Mouse (Mus musculus) frontal cortex, postnatal 10 days (tissue): ENCODE measurements at regions not wholly inside any gene's neighbourhood (a gene's known extent, or its start where the extent isn't known, plus 50 kb on each side); places are given as distances from the start of the nearest gene placed in this dataset.

Source experiments
- DNase-seq, 2 experiments: peaks; one replicate each; pipeline ENCODE4 v3.0.0; 2022; ENCODE audit warnings: low spot score in 2 of 2, mixed read lengths in 1 of 2

DNA sequence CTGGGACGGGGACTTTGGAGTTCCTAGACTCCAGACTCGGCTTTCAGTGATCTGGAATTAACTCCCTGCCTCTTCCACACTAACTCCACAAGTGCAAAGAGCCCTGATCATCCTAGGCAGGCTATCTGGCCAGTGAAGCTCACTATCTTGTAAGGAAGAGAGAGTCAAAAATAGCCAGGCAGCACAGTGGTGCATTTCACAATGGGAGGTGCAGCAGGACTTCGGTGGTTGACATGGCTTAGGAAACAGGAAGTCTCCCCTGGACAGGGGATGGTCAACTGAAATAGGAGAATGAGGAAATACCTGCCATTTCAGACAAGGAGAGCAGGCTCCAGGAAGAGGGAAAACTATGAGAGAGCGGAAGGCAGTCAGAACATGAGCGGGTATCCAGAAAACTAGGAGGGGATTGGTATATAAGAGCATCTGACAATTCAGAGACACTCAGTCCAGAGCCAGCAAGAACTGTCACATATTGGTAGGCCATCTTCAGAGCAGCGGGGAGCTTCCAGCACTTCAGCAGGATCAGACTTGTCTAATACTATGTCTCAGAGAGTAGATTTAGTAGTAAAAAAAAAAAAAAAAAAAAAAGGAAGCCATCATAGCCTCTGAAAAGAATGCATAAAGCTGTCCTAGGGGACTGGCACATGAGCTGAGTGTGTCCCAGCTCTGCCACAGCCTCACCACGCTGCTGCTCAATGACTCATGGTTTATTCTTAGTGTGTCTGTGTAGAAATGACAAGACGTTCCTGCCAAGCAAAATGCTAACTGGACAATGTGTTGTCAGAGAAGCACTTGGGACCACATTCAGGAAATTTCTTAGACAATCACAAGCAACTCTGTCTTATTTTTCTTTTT lies 184.5 kb upstream of the Cpeb2 start:
- peak in 1 of 2 experiments; percentile 10 for DNase-seq

DNA sequence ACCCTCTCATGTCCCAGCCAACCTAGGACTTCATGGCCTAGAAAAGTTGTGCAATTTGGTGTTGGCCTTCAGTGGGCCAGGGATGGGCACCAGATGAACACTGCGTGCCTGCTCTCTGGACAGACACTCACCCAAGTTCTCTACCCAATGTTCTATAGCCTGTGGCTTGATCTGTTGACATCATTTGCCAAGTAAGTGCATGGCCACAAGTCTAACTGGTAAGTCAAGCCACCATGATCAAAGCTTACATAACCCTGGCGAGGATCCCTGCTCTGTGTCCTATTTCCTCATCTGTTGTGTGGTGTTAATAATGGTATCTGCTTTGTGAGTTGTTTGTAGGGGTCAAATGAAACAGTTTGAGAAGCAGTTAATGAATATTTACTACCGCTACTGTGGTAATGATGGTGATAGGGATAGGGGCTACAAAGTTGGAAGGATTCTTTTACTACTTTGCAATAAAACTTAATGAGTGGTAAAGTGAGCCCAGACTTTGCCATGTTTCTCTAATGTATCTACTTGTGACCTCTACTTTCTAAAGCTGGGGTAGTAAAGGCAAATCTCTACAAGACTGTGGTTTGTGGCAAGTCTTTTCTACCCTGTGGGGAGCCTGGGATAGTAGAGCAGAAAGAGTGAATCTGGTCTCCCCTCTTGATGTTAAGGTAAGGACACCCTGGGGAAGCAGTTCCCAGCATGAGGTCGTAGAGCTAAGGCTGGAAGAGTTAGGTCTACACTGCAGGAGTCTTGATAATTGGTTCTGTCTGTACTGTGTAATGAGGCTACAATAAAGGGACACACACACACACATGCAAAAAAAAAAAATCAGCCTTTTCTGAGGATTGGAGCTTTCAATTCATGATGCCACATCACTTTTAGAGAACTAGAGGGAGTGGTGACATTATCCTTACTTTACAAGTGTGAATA lies 183.3 kb upstream of the Cpeb2 start:
- no peak for DNase-seq

DNA sequence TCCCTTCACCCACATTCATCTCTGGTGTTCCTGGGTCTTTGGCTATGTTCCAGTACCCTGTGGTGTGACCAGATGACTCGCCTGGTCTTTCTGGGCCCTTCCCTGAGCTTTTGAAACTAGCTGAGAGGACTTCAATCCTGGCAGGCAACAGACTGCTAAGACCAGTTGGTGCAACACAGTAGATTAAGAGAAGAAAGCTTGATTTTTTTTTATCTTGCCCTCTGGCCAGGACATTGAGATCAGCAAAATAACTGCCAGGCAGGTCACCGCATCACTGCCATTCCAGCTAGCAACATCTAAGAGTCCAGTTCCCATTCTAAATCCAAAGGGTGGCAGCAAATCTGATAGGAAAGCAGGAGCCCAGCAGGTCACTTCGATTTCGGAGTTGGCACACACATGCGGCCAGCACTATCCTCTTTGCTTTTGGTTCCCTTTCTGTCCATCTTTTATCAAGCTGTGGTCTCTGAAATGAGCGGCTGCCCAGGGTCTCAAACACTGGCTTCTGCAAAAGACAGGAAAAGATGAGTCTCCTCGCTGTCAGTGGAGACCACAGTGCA lies 181.9 kb upstream of the Cpeb2 start:
- no peak for DNase-seq

DNA sequence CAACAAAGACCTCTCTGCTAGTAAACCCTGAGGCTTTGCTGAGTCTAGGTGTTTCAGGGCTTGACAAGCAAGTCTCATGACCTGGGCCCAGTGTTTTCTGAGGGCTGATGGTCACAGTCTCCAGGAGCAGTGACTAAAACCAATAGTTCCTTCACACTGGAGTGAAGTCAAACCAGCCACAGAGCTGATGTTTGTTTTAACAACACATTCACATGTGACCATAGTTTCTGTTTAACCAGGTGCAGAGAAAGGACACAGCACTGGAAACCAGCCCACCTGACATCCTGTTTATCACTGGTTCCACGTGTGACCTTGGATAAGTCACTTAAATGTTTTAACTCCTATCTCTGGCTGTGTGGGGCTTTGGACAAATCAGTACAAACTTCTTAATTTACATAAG lies 180.3 kb upstream of the Cpeb2 start:
- DNase-seq = no peak

DNA sequence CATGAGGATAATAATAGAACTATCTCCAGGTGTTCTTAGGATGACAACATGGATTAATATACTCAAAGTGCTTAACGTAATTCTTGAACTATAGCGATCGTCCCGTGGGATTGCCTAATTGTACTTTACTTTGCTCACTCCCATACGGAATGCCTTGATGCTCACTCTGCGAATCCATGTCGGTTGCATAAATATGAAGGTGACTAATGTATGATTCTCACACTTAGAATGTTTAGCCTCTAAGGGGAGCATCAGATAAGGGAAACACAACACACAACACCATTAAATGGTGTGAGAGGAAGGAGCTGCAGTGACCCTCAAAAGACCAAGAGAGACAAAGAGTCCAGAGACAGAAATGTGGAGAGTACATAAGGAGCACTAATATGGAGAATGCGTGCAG lies 178.4 kb upstream of the Cpeb2 start:
- no peak for DNase-seq

DNA sequence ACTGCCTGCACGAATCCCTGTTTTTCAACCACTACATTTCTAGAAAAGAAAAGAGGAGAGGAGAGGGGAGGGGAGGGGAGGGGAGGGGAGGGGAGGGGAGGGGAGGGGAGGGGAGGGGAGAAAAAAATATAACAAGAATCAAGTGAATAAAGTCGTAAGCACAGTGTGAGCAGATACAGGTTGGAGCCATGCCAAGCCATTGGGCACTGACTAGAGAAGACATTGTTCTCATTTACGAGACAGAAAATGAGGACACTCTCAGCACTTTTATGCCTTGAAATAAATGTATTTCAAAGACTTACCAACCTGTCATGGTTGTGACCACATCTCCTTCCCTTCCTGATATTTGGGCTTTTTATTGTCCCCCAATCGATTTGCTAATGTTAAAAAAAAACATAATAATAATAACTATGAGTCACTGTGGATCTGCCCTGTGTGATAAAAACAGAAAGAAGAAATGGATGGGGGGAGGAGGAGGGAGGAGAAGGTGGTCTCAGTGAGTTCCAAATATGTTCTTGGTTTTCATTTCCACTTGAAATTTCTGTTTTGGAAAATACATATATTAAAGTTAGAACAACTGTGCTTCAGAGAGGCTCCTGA lies 177.8 kb upstream of the Cpeb2 start:
- DNase-seq = no peak

DNA sequence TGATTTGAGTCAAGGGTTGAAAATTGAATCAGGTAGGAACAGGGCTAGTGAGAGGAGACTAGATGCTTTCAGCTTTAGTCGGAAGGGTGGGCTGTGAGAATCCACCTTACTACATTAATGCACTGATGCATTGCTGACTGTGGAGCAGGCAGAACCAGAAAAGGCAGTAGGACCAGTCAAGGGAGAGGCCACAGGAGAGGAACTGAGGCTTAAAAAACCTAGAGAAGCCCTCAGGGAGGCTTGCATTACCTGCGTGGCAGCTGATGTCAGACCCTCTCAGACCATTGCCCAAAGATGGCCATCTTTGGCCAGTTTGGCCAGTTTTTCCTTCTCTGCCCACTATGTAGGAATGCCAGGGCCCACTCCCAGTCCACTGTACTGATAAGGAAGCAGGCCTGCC lies 176.5 kb upstream of the Cpeb2 start:
- DNase-seq = no peak

DNA sequence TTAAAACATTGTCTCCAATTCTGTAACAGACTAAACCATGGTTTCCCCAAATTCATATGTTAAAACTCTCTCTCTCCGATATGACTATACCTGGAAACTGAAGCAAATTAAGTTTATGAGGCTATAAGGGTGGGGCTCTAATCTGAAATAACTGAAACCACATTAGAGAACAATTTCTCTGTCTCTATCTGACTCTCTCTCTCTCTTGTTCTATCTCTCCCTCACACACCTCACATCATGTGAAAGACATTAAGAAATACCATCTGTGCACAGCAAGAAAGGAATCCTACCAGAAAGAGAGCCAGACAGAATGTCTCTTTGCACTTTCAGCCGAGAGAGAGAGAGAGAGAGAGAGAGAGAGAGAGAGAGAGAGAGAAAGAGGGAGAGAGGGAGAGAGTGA lies 171.7 kb upstream of the Cpeb2 start:
- no peak for DNase-seq

DNA sequence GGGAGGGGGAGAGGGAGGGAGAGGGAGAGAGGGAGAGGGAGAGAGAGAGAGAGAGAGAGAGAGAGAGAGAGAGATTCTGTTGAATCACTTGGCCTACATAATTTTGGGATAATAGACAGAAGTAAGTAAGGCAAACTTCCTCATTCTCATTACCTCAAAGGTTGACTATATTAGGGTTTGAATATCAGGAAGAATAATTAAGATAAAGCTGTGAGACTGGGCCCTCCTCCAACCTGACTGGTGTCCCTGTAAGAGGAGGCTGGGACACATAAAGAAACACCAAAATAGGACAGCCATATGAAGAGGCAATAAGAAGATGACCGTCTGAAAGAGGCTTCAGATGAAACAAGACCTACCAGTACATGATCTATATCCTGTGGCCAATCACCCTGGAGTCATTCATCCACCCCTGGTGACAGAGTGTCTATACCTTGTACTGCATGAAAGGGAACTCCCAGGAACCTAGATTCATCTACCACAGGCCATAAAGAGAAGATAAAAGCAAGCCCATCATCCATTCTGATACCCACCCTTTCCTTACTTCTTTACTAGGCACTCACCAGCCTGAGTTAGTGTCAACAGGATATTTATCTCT lies 171.1 kb upstream of the Cpeb2 start:
- DNase-seq = no peak

DNA sequence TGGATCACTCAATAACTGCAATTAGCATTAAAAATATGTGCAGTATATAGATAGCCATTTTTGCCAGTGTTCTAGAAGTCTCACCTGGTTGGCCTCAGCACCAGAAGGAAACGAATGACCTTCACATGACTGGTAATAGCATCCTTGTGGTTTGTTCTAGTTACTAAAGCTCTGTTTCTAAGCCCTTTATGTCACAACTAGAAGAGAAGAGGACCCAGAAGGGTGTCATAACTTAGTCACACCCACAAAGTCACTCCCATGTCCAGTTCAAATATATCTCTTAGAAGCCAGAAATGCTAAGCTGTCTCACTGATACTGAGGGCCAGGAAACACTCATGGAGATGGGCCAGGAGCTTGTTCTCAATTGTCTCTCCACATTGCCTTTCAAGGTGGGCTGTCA lies 170.5 kb upstream of the Cpeb2 start:
- DNase-seq = no peak

DNA sequence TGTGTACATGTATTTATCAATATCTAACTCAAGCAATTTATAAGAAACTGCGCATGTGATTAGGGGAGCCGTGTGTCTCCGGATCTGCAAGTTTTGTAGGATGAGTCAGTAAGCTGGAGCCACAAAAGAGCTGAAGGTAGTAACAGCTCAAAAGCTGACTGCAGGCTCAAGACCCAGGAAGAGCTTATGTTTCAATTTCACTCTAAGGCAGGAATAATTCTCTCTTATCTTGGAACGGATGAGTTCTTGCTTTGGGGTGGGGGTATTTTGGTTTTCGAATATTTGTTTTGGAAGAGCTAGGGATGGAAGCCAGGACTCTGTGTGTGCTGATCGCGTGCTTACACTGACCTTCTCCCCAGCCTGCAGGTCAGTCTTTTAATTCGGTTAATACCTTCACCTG lies 169.6 kb upstream of the Cpeb2 start:
- DNase-seq = no peak

DNA sequence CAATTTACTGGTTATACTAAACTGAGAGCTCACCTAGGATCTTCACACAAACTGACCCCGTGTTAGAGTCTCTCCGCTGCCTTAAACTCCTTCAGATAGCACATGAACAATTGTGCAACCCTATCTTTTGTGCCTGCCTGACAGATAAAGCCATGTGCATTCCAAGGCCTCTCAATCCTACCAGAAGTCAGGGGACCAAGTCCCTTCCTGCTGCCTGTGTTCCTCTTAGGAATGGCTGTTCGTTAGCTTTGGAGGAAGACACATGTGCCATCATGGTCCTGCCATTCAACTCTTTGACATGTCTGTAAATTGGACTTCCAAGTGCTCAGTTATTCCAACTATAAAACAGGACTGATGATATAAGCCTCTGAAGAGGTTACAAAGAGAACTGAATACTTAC lies 161.4 kb upstream of the Cpeb2 start:
- no peak for DNase-seq

DNA sequence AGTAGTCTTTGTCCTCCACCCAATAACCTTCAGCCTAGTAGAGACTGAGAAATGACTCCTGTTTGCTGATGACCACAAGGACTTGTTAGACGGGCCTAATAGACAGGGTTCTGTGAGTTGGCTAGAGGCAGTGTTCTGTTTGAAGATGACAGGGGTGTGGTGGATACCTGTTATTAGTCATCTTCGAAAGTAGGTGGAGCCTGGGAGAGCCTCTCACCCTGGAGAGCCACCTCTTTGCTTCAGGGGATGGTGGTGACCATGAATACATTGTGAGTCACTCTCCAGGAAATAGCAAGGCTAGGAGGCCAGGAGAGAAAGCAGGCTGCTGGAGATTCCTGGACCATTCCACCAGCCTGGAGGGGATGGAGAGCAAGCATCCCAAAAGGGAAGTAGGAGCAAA lies 160.6 kb upstream of the Cpeb2 start:
- DNase-seq = no peak

DNA sequence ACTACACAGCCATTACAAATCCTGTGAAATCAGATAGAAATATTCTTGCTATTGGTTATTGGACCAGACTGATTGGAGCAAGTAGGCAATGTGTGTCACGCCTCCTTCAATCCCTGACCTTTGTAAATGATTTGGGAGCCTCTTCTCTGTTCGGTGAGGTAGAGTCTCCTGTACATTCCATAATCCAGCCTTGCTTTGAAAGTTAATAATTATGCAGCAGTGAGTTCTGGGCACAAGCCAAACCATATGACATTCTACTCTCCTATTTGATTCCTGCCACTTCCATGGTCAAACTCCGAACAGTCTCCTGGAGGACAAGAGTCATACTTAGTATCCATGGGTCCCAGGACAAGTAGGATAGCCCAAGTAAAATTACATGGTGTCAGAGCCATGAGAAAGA lies 158.4 kb upstream of the Cpeb2 start:
- DNase-seq = no peak

DNA sequence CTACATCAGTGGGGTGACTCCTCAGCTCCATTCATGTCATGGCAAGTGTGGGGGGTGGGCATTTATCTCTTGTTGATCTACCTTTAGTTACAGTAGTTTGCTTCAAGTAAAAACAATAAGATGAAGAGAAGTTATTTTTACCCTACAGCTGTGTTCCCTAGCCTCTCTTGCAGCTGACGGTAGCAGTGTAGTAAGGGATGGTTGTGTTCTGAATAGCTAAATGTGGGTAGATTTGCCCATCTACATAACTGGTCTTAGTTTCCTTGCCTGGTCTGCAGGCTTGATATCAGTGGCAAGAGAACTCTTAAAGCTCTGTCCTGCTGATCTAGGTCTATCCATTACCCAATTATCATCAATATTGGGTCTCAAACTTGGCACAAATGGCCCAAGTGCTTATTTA lies 152.7 kb upstream of the Cpeb2 start:
- DNase-seq = no peak

DNA sequence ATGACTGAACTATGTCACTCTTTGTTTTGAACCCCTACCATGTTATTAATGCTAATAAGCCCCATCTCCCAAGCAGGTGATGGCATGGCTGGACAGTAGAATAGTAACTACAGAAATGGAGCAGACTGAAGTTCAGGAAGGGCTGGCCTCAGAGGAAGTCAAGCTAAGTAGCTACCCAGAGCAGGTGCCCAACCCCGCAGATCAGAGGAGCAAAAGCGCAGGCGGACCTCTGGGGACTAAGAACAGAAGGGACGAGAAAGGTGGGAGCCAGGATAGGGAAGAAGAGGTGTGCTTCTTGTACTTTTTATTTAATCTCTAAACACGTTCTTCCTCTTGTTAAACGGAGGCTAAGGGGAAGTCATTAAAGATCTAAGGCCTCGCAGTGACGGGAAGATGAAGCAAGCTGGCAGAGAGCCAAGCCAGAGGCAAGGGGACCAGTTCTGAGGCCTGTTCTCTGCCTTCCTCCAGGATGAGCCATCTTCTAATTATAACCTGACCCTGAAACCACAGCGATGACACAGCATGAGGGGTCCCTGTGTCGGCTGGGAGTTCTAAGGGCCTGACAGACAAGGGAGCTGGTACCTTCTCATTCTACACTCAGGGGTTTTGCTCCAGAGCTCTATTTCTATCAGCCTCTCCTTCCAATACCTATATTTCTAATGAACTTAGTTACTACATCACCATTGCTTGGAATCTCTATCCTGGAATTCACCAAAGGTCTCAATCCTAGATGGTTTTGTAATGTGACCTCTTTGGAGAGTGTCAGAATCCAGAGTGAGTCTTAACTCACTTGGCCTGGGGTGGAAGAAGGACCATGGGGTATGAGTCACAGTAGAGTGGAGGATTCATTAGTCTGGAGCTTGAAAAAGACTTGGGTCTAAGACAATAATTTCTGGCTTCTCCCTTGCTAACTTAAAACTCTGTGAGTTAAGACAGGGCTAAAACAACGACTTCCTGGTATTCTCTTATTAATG lies 151.1 kb upstream of the Cpeb2 start:
- no peak for DNase-seq

DNA sequence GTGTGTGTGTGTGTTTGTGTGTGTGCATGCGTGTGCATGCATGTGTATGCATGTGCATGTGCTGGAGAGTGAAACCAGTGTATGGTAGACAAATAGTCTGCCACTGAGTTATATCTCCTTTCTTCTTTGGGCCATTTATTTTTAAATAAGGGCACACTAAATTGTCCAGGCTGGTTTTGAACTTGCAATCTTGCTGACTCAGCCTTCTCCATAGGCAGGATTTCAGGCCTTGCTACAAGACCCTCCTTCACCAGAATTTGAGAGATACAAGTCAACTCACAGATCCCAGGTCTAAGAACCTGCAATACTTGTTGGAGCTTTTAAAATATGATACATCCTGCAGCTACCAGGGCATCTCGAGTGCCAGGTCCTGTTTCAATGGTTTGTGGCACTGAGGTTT lies 145.9 kb upstream of the Cpeb2 start:
- no peak for DNase-seq

DNA sequence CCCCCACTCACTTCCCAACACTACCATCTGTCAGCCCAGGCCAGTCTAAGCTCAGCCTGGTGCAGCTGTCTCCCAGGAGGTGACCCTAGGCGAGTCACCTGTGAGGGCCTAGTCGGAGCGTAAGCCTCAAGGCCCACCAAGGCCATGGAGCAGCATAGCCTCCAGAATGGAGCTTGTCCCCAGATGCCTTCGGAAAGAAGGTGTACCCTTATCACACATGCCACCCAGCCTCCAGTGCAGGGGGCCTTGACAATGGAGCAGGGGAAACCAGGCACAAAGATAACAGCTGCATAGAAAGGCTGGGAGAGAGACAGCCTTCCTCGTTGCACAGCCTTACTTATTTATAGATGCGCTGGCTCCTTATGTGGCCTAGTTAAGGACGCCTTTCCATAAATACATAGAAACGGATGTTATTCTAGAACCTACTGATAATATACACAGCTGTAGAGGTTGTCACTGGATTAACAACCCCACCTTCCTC lies 145.0 kb upstream of the Cpeb2 start:
- no peak for DNase-seq

DNA sequence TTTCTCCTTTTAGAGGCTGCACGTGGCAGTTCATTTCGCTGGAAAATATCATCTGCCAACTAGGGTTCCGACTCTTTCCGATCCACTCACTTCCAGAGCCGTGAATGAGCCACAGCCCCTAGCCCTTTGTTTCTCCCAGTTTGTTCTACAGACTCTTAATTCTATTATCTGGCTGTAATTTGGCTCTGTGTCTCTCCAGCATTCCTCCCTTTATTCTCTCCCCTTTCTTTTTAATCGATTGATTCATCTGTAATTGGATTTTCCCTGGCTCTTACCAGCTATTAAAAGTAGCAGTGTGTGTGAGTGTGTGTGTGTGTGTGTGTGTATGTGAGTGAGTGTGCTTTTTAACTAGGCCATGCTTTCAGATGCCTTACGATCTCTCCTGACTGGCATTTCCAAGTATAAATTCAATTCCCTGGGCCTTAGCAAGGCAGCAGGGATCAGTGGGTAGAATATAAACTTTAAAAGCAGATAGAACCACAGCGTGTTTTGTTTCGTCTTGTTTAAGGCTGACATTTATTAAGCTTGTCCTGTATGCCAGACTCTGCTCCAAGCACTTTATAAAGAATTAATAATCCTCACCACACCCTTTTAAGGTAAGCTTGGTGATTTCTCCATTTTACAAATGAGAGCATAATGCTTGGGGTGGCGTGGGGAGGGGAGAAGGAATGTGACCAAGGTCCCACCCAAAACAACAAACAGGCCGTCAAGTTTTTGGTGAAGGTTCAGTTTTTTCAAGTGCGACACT lies 144.1 kb upstream of the Cpeb2 start:
- no peak for DNase-seq

DNA sequence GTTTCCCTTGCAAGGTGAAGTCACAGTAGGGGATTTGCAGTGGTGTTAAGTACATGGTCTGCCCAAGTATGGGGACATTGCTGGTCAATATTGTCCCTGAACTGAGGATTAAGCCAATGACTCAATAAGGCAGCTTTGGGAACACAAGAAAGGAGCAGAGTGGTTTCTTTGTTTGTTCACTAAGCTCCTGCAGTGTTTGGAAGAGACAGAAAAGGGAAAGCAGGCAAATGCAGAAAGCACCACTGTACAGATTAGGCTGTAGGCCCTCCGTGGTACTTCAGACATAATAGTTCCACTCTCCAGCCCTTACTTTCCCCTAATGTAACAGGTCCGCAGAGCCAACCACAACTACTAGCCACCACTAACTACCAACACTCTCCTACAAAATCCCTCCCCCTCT lies 143.5 kb upstream of the Cpeb2 start:
- no peak for DNase-seq
